Mouse (Mus musculus): ENCODE results near the gene Efcc1.

Efcc1 gene

GRCm38 (mm10) chr6:87778294-87779173 lies 47.9 kb downstream of the Efcc1 start:
- no peak for DNase-seq (ENCODE audit: low read depth, low spot score)

GRCm38 (mm10) chr6:87779174-87780165 lies 48.8 kb downstream of the Efcc1 start:
- no peak for DNase-seq (ENCODE audit: low read depth, low spot score)

DNA sequence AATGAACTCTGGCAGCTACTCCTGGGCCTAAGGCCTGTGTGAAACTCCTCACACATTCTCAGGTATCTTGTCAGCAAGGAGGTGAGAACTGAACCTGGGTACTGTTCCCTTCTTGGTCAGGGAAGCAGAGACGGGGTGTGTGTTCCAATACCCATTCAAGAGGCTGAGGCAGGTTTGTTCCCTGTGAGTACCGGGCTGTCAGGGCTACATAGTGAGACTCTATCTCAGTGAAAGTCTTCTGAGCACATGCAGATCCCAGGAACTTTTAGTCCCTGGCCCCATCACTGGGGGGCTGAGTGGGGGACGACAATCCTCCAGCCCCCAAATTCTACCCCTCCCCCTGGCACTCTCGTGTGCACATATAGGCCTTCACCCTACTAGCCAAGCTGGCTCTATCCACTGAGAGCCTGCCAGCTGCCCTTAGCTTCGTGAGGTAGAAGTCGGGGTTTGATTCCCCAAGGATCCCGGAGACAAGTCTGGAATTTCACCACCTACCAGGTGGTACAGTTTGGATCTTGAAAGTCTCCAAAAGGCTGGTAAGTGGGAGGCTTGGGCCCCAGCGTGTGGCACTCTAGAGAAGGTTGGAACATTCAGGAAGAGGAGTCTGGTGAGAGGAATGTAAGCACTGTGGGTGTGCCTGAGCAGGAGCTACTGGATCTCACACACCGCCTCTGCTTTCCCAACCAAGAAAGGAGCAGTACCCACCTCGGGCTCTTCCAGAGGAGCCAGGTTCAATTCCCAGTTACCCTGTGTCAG lies 50.1 kb downstream of the Efcc1 start:
- DNase-seq (ENCODE audit: low read depth, low spot score) = peak; percentile 17

DNA sequence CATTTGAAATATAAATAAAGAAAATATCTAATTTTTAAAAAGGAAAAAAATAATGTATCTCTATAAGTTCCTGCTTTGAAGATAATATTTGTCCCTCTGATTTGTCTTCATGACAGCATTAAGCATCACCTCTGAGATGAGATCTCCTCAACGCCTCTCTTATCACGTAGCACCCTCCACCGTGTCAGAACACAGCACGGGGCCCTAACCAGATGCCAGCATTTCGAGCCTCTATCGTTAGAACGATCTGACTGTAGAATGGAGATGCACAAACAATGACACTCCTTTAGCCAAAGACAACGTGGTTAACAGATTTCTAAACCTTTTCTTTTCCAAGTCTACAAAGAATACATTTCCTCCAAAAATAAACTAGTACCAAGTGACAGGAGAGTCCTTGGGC lies 53.4 kb downstream of the Efcc1 start:
- DNase-seq (ENCODE audit: low read depth, low spot score) = no peak

GRCm38 (mm10) chr6:87786621-87787020 lies 56.0 kb downstream of the Efcc1 start:
- DNase-seq (ENCODE audit: low read depth, low spot score) = no peak

DNA sequence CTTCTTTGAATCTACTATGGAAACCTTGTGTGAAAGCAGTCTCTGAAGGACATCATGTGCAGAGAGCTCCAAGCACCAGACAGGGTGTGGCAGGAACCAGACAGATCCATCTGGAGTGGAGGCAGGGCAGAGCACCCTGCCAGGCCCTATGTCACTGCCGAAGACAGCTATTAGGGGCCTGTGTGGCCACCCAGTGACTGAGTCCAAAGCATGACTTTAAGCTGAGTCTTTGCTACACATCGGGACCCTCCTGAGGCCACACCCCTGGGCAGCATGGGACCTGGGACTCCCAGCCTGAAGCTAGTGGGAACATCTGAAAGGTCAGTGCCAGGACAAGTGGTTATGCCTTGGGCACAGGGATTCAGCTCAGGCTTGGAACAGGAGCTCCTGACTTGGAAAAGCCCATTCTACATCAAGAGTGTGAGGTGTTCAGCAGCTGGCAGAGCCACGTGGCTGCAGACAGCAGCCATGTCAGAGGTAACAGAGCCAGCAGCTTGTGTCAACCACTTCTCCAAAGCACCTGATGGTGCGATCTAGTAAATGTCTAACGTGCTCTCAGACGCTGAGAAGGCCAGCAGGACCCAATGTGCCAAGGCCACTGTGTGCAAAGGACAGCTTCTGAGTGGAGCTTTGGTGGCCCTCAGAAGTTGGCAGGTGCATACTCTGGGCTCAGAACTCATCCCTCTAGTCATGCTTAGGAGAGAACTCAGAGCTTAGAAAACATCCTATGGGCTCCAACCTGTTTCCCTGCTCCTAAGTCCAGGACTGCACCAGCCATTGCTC lies 56.6 kb downstream of the Efcc1 start:
- DNase-seq (ENCODE audit: low read depth, low spot score) = no peak

DNA sequence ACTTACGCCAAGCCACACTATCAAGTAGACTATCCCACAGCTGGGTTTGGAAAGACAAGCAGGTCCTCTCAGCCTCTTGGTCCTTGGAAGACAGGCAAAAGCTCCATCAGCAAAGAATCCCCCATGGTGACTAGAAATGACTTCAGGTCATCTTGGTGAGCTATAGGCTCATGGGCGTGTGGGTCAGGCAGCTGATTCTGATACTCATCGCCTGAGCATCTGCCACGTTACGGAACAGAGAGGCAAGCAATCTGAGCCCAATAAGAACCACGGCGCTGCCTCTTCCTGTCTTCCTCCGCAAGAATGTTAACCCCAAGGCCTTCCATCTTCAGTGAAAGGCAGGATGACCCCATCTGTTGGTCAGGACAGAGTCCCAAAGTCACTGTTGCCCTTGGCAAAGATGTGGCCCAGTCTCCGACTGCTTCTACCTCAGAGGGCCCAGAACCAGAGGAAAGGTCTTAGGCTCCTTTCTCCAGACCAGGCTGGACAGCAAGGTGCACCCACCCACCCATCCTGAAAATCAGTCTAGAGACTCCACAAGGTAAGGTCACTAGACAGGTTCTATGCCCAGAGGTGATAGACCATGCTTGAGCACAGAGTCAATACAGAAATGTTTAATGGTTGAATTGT lies 57.7 kb downstream of the Efcc1 start:
- no peak for DNase-seq (ENCODE audit: low read depth, low spot score)

DNA sequence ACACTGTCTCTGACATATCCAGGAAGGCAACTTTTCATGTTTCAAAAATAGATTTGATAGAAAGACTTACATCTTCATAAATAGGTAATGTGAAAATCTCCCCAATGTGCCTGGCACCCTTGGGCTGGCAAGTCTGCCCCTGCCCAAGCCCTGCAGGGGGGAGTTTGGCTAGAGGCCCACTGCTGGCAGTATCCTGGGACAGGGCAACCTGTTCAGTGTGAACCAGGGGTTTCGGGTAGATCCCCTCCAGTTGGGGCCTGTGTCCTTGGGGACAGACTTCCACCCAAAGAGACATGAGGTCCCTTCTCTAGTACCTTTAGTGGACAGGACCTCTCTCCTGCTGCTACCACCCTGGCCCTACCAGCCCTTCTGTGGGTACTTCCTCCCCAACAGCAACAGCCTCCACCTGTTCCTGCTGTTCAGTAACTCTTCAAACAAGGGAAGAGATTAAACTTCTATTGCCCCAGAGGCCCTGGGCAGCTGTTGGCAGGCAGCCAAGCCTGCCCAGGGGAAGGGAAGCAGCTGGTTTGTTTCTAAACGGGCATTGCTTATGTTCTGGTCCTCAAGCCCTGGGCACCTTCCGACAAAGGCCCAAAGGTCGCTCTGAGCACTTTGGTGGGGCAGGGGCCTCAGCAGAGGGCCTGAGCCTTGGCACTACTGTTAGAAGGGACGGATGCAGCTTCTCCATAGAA lies 58.4 kb downstream of the Efcc1 start:
- no peak for DNase-seq (ENCODE audit: low read depth, low spot score)

DNA sequence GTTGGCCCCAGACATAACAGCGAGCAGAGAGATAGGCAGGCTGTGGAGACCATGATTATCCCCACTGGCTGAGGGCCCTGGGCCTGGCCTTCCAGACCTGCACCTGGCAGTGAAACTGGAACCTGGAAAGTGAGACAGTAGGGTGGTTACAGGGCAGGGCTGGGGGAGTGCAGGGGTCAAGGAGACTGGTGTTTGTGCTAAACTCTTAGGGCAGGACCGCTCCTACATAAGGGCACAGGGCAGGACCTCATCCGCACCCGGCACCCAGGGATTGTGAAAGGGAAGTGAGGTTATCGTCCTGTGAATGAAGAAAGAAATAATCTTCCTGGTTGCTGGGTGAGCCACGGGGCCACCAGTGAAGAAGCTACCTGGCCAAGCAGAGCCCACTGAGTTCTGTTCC lies 59.1 kb downstream of the Efcc1 start:
- no peak for DNase-seq (ENCODE audit: low read depth, low spot score)

DNA sequence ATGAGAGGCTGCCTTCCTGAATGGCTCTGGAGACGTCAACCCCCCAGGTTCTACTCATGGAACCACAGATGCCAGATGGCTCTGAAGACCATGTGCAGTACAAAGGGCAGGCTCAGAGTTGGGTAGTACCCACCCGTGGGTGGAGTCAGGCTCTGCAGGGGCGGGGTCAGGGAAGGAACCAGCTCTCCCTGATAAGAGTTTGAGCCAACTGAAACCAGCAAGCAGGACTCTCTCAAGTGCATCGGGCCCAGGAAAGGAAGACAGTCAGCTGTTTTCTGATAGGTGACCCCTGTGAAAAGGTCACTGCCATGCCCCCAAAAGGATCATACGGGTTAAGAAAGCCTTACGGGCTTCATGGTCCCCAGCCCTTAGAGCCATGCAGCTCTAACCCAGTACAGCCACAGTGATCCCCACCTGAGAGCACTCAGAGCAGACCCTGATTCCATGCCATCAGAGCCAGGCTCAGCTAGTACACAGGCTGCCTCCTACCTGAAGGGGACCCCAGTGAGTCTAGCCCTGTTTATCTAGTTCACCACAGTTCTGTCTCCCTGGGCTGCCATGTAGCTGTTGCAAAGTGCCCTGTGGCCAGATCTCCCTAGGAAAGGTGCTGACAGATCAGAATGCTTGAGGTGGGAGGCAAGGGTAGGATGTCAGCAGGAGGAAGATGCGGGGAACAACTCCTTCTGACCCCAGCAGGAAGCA lies 60.3 kb downstream of the Efcc1 start:
- no peak for DNase-seq (ENCODE audit: low read depth, low spot score)

- DNase-seq (ENCODE audit: low read depth, low spot score) = peak; percentile 43
Measured at GRCm38 (mm10) chr6:87791826-87792225, 61.2 kb downstream of the Efcc1 start.

- peak; percentile 94 for DNase-seq (ENCODE audit: low read depth, low spot score)
Measured at GRCm38 (mm10) chr6:87793821-87794510, 63.3 kb downstream of the Efcc1 start.

DNA sequence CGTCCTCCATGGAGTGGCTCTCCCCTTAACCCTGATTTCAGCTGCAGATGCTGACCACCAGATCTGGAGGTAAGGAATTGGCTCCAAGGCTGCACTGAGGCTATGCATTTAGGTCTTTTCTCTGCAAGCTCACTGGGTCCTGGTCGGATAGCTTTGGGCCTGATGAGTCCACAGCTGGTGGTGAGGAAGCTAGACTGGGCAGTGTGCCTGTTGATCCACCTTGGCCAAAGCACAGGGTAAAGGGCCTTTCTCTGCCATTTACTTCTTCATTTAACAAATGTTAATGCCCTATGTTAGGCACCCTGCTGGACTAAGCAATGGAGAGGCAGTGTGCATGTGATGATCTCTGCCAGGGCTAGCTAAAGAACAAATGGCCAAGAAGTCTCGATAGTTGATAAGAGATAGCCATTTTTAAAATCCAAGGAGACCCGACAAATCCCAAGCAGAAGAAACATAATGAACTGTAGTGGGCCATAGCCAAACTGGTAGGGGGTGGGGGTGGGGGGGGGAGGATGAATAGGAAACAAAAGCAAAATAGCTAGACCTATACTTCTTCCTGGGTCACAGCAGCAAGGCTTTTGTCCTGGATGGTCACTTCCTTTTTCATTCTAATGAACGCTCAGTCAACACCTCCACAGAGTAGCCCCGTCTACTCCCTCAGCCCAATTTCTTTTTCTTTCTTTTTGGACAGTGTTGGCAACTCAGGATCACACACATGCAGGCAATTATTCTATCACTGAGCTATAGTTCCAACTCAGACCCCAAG lies 64.9 kb downstream of the Efcc1 start:
- peak; percentile 77 for DNase-seq (ENCODE audit: low read depth, low spot score)

- DNase-seq (ENCODE audit: low read depth, low spot score) = peak; percentile 17
Measured at GRCm38 (mm10) chr6:87796251-87796880, 65.7 kb downstream of the Efcc1 start.

- DNase-seq (ENCODE audit: low read depth, low spot score) = no peak
Measured at GRCm38 (mm10) chr6:87797321-87797720, 66.7 kb downstream of the Efcc1 start.

- no peak for DNase-seq (ENCODE audit: low read depth, low spot score)
Measured at GRCm38 (mm10) chr6:87799576-87799975, 68.9 kb downstream of the Efcc1 start.

DNA sequence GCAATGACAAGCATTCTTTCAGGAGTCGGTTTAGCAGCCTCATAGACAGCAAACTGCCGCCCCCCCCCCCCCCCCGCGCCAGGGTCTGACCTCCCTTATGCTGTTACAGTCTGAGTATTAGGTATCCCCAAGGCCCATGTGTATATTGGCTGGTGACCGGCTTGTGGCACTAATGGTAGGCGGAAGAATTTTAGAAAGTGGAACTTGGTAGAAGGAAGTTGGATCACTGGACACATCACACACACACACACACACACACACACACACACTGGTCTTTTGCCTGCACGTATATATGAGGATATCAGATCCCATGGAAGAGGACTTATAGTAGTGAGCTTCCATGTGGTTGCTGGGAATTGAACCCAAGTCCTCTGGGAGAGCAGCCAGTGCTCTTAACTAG lies 71.8 kb downstream of the Efcc1 start:
- DNase-seq (ENCODE audit: low read depth, low spot score) = no peak
